Mouse (Mus musculus) retina, postnatal 7 days (tissue): ENCODE data around the gene Cenpa.
"Not testable (repeated sequence)": the region's sequence is repeated elsewhere in the genome, so short reads cannot be mapped to it uniquely, and the experiment has no call there.

Source experiments
- DNase-seq: peaks from one replicate; pipeline ENCODE4 v3.0.0-alpha.2; 2012; ENCODE audit warnings: low read depth, low spot score

The Cenpa gene

GRCm38 (mm10) chr5:30646036-30646435 is 20.5 kb upstream of the Cenpa start:
- DNase-seq: no peak

GRCm38 (mm10) chr5:30647396-30647795 is 19.2 kb upstream of the Cenpa start:
- DNase-seq: no peak

- DNase-seq: peak; percentile 60
Measured at GRCm38 (mm10) chr5:30647815-30648560, 18.6 kb upstream of the Cenpa start, which contains the start of gene Slc35f6. Slc35f6 (plus strand) TSS chr5:30647933.

- DNase-seq: no peak
Measured at GRCm38 (mm10) chr5:30649558-30649957, 17.0 kb upstream of the Cenpa start.

GRCm38 (mm10) chr5:30650756-30651155 is 15.8 kb upstream of the Cenpa start:
- DNase-seq: no peak

- no peak for DNase-seq
Measured at GRCm38 (mm10) chr5:30651554-30651953, 15.0 kb upstream of the Cenpa start.

GRCm38 (mm10) chr5:30653246-30653645 is 13.3 kb upstream of the Cenpa start:
- no peak for DNase-seq

- no peak for DNase-seq
Measured at GRCm38 (mm10) chr5:30655042-30655441, 11.5 kb upstream of the Cenpa start.

- DNase-seq: no peak
Measured at GRCm38 (mm10) chr5:30655526-30656195, 10.9 kb upstream of the Cenpa start.

- DNase-seq: no peak
Measured at GRCm38 (mm10) chr5:30659042-30659441, 7.5 kb upstream of the Cenpa start.

GRCm38 (mm10) chr5:30660278-30660677 is 6.3 kb upstream of the Cenpa start:
- no peak for DNase-seq

GRCm38 (mm10) chr5:30660813-30661212 is 5.8 kb upstream of the Cenpa start:
- no peak for DNase-seq

GRCm38 (mm10) chr5:30665360-30665759 is 1.2 kb upstream of the Cenpa start:
- no peak for DNase-seq

- no peak for DNase-seq
Measured at GRCm38 (mm10) chr5:30665968-30666367, 609 bp upstream of the Cenpa start.

GRCm38 (mm10) chr5:30667215-30667614 is 638 bp downstream of the Cenpa start:
- no peak for DNase-seq

GRCm38 (mm10) chr5:30667686-30668085 is 1.1 kb downstream of the Cenpa start:
- no peak for DNase-seq

- no peak for DNase-seq
Measured at GRCm38 (mm10) chr5:30668637-30669495, 2.3 kb downstream of the Cenpa start.

- DNase-seq: no peak
Measured at GRCm38 (mm10) chr5:30669496-30669830, 2.9 kb downstream of the Cenpa start.

GRCm38 (mm10) chr5:30670091-30670490 is 3.5 kb downstream of the Cenpa start:
- no peak for DNase-seq

GRCm38 (mm10) chr5:30674001-30674400 is 7.4 kb downstream of the Cenpa start:
- DNase-seq: no peak

GRCm38 (mm10) chr5:30676800-30677199 is 10.2 kb downstream of the Cenpa start:
- DNase-seq: no peak

- not testable (repeated sequence) for DNase-seq
Measured at GRCm38 (mm10) chr5:30678069-30678468, 11.5 kb downstream of the Cenpa start.
